Mouse (Mus musculus) liver, embryonic 14.5 days (tissue): ENCODE results near the gene Abca4.

Experiments used
- CTCF ChIP-seq: IDR thresholded peaks from 2 replicates; pipeline ENCODE4 v1.5.1; 2016; ENCODE audit warnings: antibody characterized with exemption, low read depth, control low read depth
- EP300 ChIP-seq: IDR thresholded peaks from 2 replicates; pipeline ENCODE4 v1.6.1; 2016; ENCODE audit warnings: antibody characterized with exemption, low read depth

- TF ChIP-seq CTCF (no peak), EP300 (no peak)
Measured at GRCm38 (mm10) chr3:122082338-122082737, 38.1 kb downstream of the Abca4 start.
